Mouse (Mus musculus) hindbrain, postnatal 0 days (tissue): ENCODE results near the gene 2310061I04Rik. TPM values are rescaled to one million over a fixed set of nuclear protein-coding genes. Genes with fewer than 3 reads are reported as not detected.

Experiments used
- ATAC-seq: fragments of 200-750 bp; cut with Nextera tagmentation; 2 replicates; pipeline ENCODE4 v1.8.0; 2017; ENCODE audit warnings: mild to moderate bottlenecking, moderate TSS enrichment, moderate library complexity
- DNase-seq: peaks from one replicate; pipeline ENCODE4 v3.0.0-alpha.2; 2015; ENCODE audit warnings: low spot score
- H3K27ac ChIP-seq: fragments of 300-500 bp; sonication (generic); 2 replicates; pipeline ENCODE4 v1.5.1; 2014; ENCODE audit warnings: mild to moderate bottlenecking
- H3K27me3 ChIP-seq: fragments of 300-500 bp; sonication (generic); 2 replicates; pipeline ENCODE4 v1.6.1; 2014; ENCODE audit warnings: low read length, mixed read lengths; ENCODE audit not compliant: insufficient read depth
- H3K36me3 ChIP-seq: fragments of 300-500 bp; sonication (generic); 2 replicates; pipeline ENCODE4 v1.6.1; 2014; ENCODE audit warnings: low read length, mixed read lengths; ENCODE audit not compliant: insufficient read depth
- H3K4me1 ChIP-seq: fragments of 300-500 bp; sonication (generic); 2 replicates; pipeline ENCODE4 v1.6.1; 2014; ENCODE audit warnings: antibody characterized with exemption, low read length, mixed read lengths; ENCODE audit not compliant: insufficient read depth
- H3K4me2 ChIP-seq: fragments of 300-500 bp; sonication (generic); 2 replicates; pipeline ENCODE4 v1.6.1; 2014; ENCODE audit warnings: low read depth, mild to moderate bottlenecking, low read length, moderate library complexity, mixed read lengths
- H3K4me3 ChIP-seq: fragments of 300-500 bp; sonication (generic); 2 replicates; pipeline ENCODE4 v1.5.1; 2014; ENCODE audit warnings: low read length
- H3K9ac ChIP-seq: fragments of 300-500 bp; sonication (generic); replicated peaks from 2 replicates; pipeline ENCODE4 v1.6.1; 2014; ENCODE audit warnings: mild to moderate bottlenecking, low read length, moderate library complexity, mixed read lengths
- H3K9me3 ChIP-seq: fragments of 300-500 bp; sonication (generic); 2 replicates; pipeline ENCODE4 v1.6.1; 2016; ENCODE audit warnings: low read length, mixed read lengths
- CTCF ChIP-seq: IDR thresholded peaks from 2 replicates; pipeline ENCODE4 v1.5.1; 2016; ENCODE audit warnings: antibody characterized with exemption, control low read depth, low read depth
- WGBS: fragments of 180-500 bp; shearing (Covaris S2); extraction: QIAGEN DNeasy Blood & Tissue Kit; methylation state at CpG from one replicate; pipeline ENCODE4 v1.1.7; 2014; 5-methylcytosine and 5-hydroxymethylcytosine counted together
- polyA plus RNA-seq: library from polyadenylated mRNA; unstranded; fragments of >200 nt; fragmentation: Nextera tagmentation; extraction: Ambion mirVana; gene quantifications from 2 replicates; pipeline ENCODE4 v1.2.1, GENCODE M21; 2015
- total RNA-seq: library from RNA; depleted of rRNA; stranded (reverse); fragments of >200 nt; gene quantifications from 2 replicates; pipeline ENCODE4 v1.2.3, GENCODE M21; 2014

The 2310061I04Rik gene
- total and polyA plus RNA-seq, 2 experiments from 2014 or later: 49.2 to 74.3 TPM

DNA sequence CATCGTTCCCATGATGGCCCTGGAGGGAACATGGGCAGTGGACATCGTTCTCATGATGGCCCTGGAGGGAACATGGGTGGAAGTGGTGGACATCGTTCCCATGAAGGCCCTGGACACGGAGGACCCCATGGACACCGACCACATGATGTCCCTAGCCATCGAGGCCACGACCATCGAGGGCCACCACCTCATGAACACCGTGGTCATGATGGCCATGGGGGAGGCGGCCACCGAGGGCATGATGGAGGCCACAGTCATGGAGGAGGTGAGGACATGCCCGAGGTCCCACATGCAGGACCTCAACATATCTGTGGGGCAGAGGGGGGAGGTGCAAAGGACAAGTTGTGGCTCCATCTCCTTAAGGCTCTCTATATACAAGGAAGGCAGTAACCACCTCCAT lies 33.4 kb upstream of the 2310061I04Rik start:
- Histone ChIP-seq H3K9ac (no peak overlapping the region), H3K27ac (no peak overlapping the region), H3K4me3 (no peak overlapping the region), H3K9me3 (no peaks in the 10 kb centered on the region), H3K4me2 (no peak overlapping the region), H3K36me3 (peaks cover 48% of the 10 kb centered on the region), H3K4me1 (no peaks in the 10 kb centered on the region), H3K27me3 (no peaks in the 10 kb centered on the region)
- no peak for TF ChIP-seq CTCF
- DNase-seq: no peak
- no peak for ATAC-seq
- 98% methylated on average over 12 of the region's 12 CpGs for WGBS

DNA sequence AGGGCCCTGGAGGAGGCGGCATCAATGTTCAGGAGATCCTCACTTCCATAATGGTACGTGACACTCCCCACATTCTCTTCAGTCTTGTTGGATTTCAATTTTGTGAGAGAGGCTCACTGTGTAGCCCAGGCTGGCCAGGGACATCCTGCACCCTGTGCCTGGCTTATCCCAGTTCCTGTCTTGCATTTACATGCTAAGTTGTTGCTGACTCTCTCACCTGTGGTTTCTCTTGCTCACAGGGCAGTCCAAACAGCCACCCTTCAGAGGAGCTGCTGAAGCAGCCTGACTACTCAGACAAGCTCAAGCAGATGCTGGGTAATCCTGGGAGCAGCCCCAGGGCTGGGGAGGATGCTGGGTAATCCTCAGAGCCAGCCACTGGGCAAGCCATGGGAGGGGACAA lies 32.3 kb upstream of the 2310061I04Rik start:
- WGBS: 93% methylated on average over 2 of the region's 2 CpGs
- DNase-seq (no peak), ATAC-seq (no peak)
- Histone ChIP-seq H3K4me2 (no peak overlapping the region), H3K9ac (no peak overlapping the region), H3K9me3 (no peaks in the 10 kb centered on the region), H3K36me3 (peaks cover 56% of the 10 kb centered on the region), H3K27ac (no peak overlapping the region), H3K4me1 (no peaks in the 10 kb centered on the region), H3K4me3 (no peak overlapping the region), H3K27me3 (no peaks in the 10 kb centered on the region)
- no peak for TF ChIP-seq CTCF

DNA sequence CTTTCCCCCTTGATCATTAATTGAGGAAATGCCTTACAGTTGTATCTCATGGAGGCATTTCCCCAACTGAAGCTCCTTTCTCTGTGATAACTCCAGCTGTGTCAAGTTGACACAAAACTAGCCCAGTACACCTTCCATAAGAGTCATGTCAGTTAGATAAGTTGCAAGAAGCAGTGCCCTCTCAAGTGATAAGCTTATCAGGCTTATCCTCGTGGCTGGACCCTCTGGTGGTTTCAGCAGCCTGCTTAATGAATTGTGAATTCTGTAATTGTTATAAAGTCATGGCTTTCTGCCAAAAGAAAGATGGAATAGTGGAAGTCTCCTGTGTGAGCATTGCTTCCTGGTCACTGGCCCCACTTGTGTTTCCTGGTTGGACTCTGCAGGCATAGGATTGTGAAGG lies 30.2 kb upstream of the 2310061I04Rik start:
- DNase-seq (no peak), ATAC-seq (no peak)
- Histone ChIP-seq H3K4me1 (0 out of 2 replicates have a peak, but pooled peaks cover under 1% of the 10 kb centered on the region), H3K9me3 (no peaks in the 10 kb centered on the region), H3K9ac (no peak overlapping the region), H3K4me2 (no peak overlapping the region), H3K27ac (no peak overlapping the region), H3K36me3 (peaks cover 73% of the 10 kb centered on the region), H3K27me3 (no peaks in the 10 kb centered on the region), H3K4me3 (no peak overlapping the region)
- 63% methylated on average over 1 of the region's 1 CpGs for WGBS
- TF ChIP-seq CTCF: no peak

DNA sequence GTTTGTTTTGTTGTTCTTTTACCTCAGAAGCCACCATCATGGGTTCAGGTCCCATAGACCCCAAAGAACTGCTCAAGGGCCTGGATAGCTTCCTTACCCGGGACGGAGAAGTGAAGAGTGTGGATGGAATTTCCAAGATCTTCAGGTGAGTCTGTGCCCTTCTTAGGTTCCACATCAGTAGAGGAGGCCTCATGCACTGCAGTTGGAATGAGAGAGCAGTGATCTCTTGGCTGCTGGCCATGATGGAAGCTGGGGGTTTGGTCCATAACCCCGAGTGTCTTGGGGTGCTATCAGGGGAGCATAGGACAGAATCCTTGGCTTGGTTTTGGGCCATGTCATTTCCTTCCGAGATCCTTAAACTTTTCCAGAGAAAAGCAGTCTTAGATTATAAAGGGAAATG lies 26.1 kb upstream of the 2310061I04Rik start:
- Histone ChIP-seq H3K27ac (no peak overlapping the region), H3K9me3 (no peaks in the 10 kb centered on the region), H3K4me2 (no peak overlapping the region), H3K27me3 (no peaks in the 10 kb centered on the region), H3K36me3 (peaks cover 46% of the 10 kb centered on the region), H3K4me3 (no peak overlapping the region), H3K4me1 (peaks cover 25% of the 10 kb centered on the region), H3K9ac (no peak overlapping the region)
- no peak for TF ChIP-seq CTCF
- WGBS: 91% methylated on average over 4 of the region's 4 CpGs
- DNase-seq: no peak
- ATAC-seq: no peak

DNA sequence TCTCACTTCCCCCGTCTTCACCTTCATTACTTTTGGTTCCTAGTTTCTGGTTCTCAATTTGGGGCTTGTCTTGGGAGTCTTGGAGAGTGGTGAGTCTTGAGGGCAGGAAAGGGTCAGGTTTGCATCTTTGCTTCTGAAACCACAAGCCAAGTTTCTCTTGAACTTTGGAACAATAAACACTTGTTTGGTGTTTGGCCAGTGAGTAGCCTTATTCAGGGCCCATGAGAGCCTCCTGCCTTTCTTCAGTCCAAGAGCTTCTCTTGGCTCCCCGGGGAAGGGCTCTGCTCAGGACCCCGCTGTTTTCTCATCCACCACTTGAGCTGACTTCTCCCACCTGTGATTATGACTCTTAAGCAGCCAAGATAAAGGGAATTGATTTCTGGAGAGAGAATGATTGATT lies 25.3 kb upstream of the 2310061I04Rik start:
- no peak for ATAC-seq
- WGBS: 81% methylated on average over 3 of the region's 3 CpGs
- H3K4me2 ChIP-seq: no peak overlapping the region
- DNase-seq: no peak
- H3K9ac ChIP-seq: no peak overlapping the region
- H3K9me3 ChIP-seq: no peaks in the 10 kb centered on the region
- no peak overlapping the region for H3K4me3 ChIP-seq
- H3K4me1 ChIP-seq: peaks cover 25% of the 10 kb centered on the region
- no peak overlapping the region for H3K27ac ChIP-seq
- TF ChIP-seq CTCF: no peak
- no peaks in the 10 kb centered on the region for H3K27me3 ChIP-seq
- peaks cover 39% of the 10 kb centered on the region for H3K36me3 ChIP-seq

DNA sequence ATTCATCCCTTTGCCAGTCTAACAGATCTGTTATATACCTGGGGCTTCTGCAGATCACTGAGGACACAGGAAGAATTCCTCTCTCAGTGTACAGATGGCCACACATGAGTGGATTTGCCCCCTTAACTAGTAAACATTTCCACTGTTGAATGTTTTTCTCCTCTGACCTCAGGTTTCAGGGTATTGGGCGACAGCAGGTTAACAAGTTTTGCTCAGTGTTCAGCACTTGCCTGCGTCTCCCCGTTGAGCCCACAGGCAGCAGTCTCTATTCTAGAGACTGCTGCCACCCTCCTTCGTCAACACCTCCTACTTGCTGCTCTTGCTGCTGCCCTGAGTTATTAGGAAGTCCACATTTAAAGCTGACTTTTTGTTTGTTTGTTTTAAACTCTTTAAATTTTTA lies 24.5 kb upstream of the 2310061I04Rik start:
- Histone ChIP-seq H3K9me3 (no peaks in the 10 kb centered on the region), H3K36me3 (peaks cover 34% of the 10 kb centered on the region), H3K4me3 (no peak overlapping the region), H3K27ac (no peak overlapping the region), H3K4me2 (no peak overlapping the region), H3K4me1 (peaks cover 25% of the 10 kb centered on the region), H3K9ac (no peak overlapping the region), H3K27me3 (no peaks in the 10 kb centered on the region)
- TF ChIP-seq CTCF: no peak
- 71% methylated on average over 4 of the region's 4 CpGs for WGBS
- DNase-seq (no peak), ATAC-seq (no peak)

DNA sequence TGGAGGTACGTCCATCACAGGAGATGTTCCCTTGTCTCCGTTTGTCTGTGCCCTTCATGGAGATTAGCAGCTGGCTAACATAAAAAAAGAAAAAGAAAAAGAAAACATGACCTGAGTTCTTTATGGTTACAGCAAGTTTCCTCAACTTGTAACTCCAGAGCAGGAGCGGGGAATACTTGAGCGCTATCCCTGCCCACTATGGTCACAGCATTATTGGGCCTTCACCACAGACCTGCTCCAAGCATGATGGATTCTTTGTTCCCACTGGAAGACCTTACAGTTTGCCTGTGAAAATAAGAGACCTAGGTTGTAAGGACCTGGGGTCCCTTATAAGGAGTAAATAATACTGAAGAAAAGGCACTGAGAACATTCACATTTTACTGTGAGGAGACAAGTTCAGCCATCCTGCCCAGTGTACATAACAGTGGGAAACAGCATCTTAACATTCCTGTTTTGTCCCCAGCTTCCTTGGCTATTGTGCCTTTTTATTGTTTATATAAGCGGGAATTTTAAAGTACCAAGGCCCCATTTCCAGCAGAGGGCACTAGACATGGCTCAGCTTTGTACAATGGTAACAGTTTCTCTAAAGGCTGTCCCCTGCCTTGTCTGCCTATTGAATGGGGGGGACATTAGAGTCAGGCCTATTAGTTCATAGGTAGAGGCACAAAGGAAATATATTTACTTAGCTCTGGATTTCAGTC lies 23.8 kb upstream of the 2310061I04Rik start:
- Histone ChIP-seq H3K4me2 (no peak overlapping the region), H3K9me3 (no peaks in the 10 kb centered on the region), H3K36me3 (peaks cover 27% of the 10 kb centered on the region), H3K4me3 (no peak overlapping the region), H3K9ac (no peak overlapping the region), H3K27me3 (no peaks in the 10 kb centered on the region), H3K4me1 (peaks cover 25% of the 10 kb centered on the region), H3K27ac (peak overlapping the region; percentile 98)
- peak; percentile 78 for DNase-seq
- ATAC-seq: no peak
- 61% methylated on average over 5 of the region's 5 CpGs for WGBS
- TF ChIP-seq CTCF: peak; percentile 74
